Mouse (Mus musculus): Measurements from ENCODE around the gene Selenot.

- no peak for TF ChIP-seq CTCF (IDR thresholded peaks at IDR 0.05; ENCODE audit: control insufficient read depth, insufficient read depth, insufficient replicate concordance, low read depth, low read length)
- no peak for TF ChIP-seq POLR2A (IDR thresholded peaks at IDR 0.05; ENCODE audit: control insufficient read depth, low read depth, low read length)
Measured at GRCm38 (mm10) chr3:58570821-58571220, 5.6 kb upstream of the Selenot start.

Measured in testis, adult 2 months (tissue).